Mouse (Mus musculus) 3134 (cell line): ENCODE data around the gene Golgb1.

Experiments used
- DNase-seq: peaks from one replicate; pipeline ENCODE4 v3.0.0-alpha.2; 2011; ENCODE audit warnings: low spot score; ENCODE audit not compliant: insufficient read length; ENCODE audit errors: extremely low read depth

Gene Golgb1

GRCm38 (mm10) chr16:36914195-36914594, 39.3 kb downstream of the Golgb1 start:
- no peak for DNase-seq

GRCm38 (mm10) chr16:36918505-36918904, 43.6 kb downstream of the Golgb1 start:
- DNase-seq, result no peak

DNA sequence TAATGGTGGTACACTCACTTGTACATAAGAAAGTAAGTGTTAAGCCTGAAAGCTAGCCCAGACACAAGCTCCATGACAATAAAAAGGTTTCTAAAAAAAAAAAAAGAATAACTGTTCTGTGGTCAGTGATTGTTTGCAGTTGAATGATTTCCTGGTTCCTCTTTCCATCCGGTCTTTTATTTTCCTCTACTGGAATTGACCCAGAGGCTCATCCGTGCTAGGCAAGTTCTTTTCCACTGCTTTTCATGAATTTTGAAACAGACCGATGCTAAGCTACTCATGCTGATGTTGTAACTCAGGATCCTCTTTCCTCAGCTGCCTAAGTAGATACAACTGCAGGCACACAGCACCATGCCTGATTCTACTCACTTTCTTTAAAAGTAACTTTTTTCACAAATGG, 45.5 kb downstream of the Golgb1 start:
- DNase-seq, result no peak

- no peak for DNase-seq
Measured at GRCm38 (mm10) chr16:36921067-36921613, 46.2 kb downstream of the Golgb1 start.

DNA sequence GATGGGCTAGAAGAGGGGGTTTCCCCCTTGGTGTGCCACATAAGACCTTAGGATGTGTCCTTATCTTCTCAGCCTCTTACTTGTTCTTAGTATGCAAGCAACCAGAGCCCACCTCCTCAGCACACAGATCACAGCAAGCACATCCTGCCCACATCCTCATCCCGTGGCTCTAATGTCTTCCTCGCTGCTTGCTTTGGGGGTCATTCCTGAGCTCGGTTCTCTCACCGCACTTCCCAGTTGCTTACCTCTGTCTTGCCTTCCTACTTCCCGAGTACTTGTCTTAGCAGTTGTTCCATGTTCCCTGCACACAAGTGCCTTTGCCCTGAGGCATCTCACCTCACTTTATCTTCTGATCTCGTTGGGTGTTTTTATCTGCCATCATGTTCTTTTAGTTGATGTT, 47.0 kb downstream of the Golgb1 start:
- no peak for DNase-seq

DNA sequence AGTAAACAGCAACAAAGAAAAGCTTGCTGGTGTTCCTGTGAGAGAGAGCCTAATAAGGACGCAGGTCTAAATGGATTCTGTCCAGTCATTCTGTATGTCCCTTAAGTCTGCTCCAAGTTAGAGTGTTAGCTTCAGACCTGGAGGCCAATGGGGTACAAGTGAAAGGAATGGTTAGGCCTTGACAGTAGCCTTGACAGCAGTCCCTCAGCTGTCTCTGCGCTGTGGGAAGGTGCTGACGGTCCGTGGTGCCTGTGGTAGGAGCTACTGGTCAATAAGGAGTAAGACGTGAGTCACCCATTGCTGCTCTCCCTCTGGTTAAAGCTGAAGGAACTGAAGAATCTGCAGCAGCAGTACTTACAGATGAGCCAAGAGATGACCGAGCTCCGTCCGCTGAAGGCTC, 49.4 kb downstream of the Golgb1 start:
- DNase-seq, result no peak

GRCm38 (mm10) chr16:36925351-36925750, 50.4 kb downstream of the Golgb1 start:
- no peak for DNase-seq

DNA sequence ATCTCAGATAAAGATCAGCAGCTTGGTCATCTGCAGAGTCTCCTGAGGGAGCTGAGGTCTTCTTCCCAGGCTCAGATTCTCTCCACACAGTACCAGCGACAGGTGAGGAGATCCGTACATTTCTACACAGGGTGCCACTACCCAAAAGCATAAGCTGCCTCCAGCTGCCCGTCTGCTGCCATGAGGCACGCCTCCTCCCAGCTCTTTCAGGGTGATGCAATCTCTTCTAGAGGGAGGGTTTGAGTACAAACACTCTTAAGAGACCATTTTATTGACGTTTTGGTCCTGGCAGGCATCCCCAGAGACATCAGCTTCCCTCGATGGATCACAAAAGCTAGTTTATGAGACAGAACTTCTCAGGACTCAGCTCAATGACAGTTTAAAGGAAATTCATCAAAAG, 50.9 kb downstream of the Golgb1 start:
- no peak for DNase-seq

GRCm38 (mm10) chr16:36926514-36927447, 51.8 kb downstream of the Golgb1 start:
- no peak for DNase-seq

DNA sequence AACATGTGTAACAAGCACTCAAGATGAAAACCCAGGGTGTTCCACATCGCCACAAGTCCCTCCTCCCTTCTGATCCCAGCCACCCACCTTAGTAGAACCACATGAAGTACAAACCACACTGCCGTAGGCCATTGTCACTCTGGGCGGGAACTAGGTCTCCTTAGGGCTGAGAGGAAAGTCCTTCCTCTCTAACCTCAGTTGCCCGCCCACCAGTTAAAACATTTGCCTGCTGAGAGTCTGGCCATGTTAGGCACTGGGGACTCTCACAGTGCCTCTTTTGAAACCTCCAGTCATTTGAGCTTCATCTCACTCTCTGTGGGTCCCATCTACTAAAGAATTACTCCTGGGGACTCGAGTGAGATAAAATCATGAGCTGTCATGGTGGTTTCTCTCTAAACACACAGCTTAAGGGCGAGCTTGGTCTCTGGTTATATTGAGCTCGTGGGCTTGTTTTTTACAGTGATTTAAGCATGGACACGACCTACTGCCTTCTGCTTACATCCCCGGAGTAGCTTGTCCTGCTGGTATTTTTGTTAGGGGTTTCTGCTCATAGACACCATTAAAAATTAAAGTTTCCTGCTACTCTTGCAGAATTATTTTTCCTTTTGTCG, 52.7 kb downstream of the Golgb1 start:
- no peak for DNase-seq

DNA sequence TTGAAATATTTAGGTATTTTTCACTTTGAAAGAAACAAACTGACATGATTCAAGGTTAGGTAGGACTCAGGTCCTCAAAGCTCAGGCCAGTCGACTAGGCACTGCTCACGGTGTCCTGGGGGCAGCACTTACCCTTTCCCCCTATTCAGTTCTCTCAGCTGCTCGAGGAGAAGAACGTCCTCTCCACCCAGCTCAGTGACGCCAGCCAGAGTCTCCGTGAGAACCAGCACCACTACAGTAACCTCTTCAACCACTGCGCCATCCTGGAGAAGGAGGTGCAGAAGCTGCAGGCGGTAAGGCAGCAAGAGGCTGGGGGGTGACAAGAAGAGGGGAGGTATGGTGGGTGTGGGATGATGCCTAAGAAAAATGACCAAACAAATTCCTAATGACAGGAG, 53.2 kb downstream of the Golgb1 start:
- no peak for DNase-seq

DNA sequence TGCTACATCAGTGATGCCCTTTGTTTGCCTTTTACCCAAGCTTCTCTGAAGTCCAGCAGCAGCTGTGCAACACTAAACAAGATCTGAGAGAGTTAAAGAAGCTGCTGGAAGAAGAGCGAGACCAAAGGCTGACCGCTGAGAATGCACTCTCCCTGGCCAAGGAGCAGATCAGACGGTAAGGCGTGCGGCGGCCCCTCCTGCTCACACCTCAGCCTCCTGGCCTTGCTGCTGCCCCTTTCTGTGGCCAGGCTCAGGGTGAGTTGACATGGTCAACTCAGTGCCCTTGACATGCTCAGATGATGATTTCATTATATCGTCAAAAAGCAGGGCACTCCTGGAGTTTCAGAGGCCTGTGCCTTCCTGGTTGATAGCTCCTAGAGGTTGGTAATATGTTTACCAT, 54.3 kb downstream of the Golgb1 start:
- DNase-seq, result no peak

GRCm38 (mm10) chr16:36930231-36931136, 55.5 kb downstream of the Golgb1 start:
- no peak for DNase-seq

DNA sequence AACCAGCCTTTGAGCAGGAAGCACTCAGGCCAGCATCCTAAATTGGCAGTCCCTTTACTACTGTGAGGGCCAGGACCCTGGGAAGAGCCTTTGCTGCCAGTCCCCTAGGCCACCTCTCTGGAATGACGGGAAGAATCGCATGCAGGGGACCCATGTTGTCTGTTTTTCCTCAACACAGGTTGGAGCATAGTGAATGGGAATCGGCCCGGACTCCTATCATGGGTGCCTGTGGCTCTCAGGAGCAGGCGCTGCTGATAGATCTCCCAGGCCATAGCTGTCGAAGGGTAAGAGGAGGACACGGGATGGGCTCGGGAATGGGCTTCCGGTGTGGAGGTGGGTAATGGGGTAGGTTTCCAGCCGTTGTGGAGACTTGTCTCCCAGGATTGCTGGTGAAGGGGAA, 56.4 kb downstream of the Golgb1 start:
- no peak for DNase-seq

- DNase-seq, result no peak
Measured at GRCm38 (mm10) chr16:36931976-36932375, 57.0 kb downstream of the Golgb1 start.

DNA sequence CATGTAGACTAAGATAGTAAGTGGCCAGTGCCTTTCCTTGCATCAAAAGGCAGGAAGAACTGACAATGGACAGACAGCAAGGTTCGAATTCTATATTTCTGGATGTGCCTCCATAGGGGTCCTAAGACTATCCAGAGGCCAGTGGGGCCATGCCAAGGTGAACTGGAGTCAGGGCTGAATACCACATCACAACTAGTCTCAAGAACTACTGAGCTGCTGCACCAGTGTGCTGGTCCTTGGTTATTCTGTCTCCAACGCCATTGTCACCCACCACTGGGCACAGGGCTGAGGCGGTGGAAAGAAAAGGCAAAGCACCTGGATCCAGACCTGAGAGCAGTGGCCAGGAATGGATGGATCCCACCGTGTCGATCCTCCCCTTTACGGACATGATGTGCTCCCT, 57.6 kb downstream of the Golgb1 start:
- no peak for DNase-seq

DNA sequence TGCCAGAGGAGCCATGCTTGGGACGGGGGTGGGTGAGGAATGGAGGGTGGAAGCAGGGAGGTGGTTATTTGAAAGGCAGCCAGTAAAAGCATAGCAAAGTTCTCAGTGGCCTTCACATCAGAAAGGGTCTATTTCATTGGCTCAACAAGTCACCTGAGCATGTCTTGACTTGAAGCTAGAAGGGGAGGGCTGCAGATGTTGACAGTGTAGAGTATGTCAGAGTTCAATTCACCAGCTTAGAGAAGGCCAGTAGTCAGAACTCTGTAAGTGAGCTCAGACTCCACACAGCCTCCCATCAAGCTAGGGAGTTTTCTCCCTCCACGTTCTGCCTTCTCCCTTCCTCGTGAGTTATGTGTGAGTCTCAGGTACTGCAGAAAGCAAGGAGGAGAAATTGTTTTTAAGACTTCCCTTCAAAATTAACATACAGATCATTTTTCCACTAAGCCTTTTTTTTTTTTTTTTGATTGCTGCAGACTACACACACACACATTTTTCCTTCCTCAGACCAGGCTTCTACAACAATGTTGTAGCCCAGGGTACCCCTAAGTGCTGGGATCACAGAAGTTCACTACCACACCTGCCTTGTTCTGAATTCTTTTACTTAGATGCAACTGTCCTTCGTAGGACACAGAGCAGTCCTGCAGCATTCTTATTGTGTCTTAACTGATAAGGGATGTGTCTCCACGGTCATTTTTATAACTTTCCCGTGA, 59.3 kb downstream of the Golgb1 start:
- no peak for DNase-seq

- DNase-seq, result no peak
Measured at GRCm38 (mm10) chr16:36934841-36935620, 60.1 kb downstream of the Golgb1 start, which contains the start of gene Hcls1. Gene Hcls1, plus strand, starts transcription at chr16:36934983.

DNA sequence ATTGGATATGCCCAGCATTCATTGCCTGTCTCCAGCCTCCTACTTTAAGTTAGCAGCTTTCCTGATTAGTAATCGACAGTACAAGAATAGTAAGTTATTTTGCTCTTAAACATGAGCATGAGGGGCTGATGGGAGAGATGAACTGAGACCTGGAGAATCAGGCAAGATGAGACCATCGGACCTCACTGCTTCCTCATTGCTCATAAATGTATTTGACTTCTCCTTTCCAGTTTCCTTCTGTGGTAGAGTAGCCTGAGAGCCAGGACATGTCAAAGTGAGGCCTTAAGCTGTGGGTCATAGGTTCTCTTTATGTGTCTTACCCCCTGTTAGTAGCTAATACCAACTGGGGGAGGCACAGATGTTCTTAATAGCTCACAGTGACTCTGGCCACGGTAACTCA, 60.9 kb downstream of the Golgb1 start:
- DNase-seq, result no peak
